Mouse (Mus musculus) WW6 (cell line): ENCODE measurements around the gene Kcnk13.

Experiments used
- DNase-seq: peaks from one replicate; pipeline ENCODE4 v3.0.0-alpha.2; 2013; ENCODE audit warnings: low read depth, low spot score

Kcnk13 gene

GRCm38 (mm10) chr12:100015146-100015545 lies 50.8 kb downstream of the Kcnk13 start:
- DNase-seq = no peak

GRCm38 (mm10) chr12:100017709-100018108 lies 53.4 kb downstream of the Kcnk13 start:
- no peak for DNase-seq

- no peak for DNase-seq
Observed at GRCm38 (mm10) chr12:100022490-100022889, 58.2 kb downstream of the Kcnk13 start.

GRCm38 (mm10) chr12:100023821-100024365 lies 59.6 kb downstream of the Kcnk13 start:
- no peak for DNase-seq

GRCm38 (mm10) chr12:100025675-100026074 lies 61.4 kb downstream of the Kcnk13 start:
- DNase-seq = no peak

- no peak for DNase-seq
Observed at GRCm38 (mm10) chr12:100026715-100027245, 62.5 kb downstream of the Kcnk13 start.

- DNase-seq = no peak
Observed at GRCm38 (mm10) chr12:100027281-100027680, 63.0 kb downstream of the Kcnk13 start.

GRCm38 (mm10) chr12:100031681-100032080 lies 67.4 kb downstream of the Kcnk13 start:
- DNase-seq = no peak

- no peak for DNase-seq
Observed at GRCm38 (mm10) chr12:100032521-100032920, 68.2 kb downstream of the Kcnk13 start.

- DNase-seq = no peak
Observed at GRCm38 (mm10) chr12:100038741-100039262, 74.5 kb downstream of the Kcnk13 start.

GRCm38 (mm10) chr12:100042116-100042515 lies 77.8 kb downstream of the Kcnk13 start:
- no peak for DNase-seq

GRCm38 (mm10) chr12:100044704-100045103 lies 80.4 kb downstream of the Kcnk13 start:
- DNase-seq = no peak

GRCm38 (mm10) chr12:100050552-100050951 lies 86.3 kb downstream of the Kcnk13 start:
- DNase-seq = no peak

- no peak for DNase-seq
Observed at GRCm38 (mm10) chr12:100053617-100054016, 89.3 kb downstream of the Kcnk13 start.

- no peak for DNase-seq
Observed at GRCm38 (mm10) chr12:100061071-100061470, 96.8 kb downstream of the Kcnk13 start.

- DNase-seq = no peak
Observed at GRCm38 (mm10) chr12:100061826-100062225, 97.5 kb downstream of the Kcnk13 start.

- no peak for DNase-seq
Observed at GRCm38 (mm10) chr12:100062584-100062983, 98.3 kb downstream of the Kcnk13 start.

- DNase-seq = no peak
Observed at GRCm38 (mm10) chr12:100065109-100065508, 100.8 kb downstream of the Kcnk13 start.

GRCm38 (mm10) chr12:100067477-100067876 lies 103.2 kb downstream of the Kcnk13 start:
- DNase-seq = no peak

GRCm38 (mm10) chr12:100073201-100073672 lies 108.9 kb downstream of the Kcnk13 start:
- DNase-seq = no peak

GRCm38 (mm10) chr12:100075715-100076114 lies 111.4 kb downstream of the Kcnk13 start:
- no peak for DNase-seq

- no peak for DNase-seq
Observed at GRCm38 (mm10) chr12:100079636-100080286, 115.5 kb downstream of the Kcnk13 start.

GRCm38 (mm10) chr12:100088026-100088425 lies 123.7 kb downstream of the Kcnk13 start:
- DNase-seq = no peak
